Mouse (Mus musculus) urinary bladder, postnatal 25 days (tissue): ENCODE measurements around the gene Rslcan18.
A peak's percentile ranks its signal among the peaks of the same experiment; 100 is the strongest.
"Not testable (repeated sequence)": the region's sequence is repeated elsewhere in the genome, so short reads cannot be mapped to it uniquely, and the experiment has no call there.

Experiments used
- DNase-seq: peaks from one replicate; pipeline ENCODE4 v3.0.0; 2022; ENCODE audit warnings: low spot score

Gene Rslcan18

DNA sequence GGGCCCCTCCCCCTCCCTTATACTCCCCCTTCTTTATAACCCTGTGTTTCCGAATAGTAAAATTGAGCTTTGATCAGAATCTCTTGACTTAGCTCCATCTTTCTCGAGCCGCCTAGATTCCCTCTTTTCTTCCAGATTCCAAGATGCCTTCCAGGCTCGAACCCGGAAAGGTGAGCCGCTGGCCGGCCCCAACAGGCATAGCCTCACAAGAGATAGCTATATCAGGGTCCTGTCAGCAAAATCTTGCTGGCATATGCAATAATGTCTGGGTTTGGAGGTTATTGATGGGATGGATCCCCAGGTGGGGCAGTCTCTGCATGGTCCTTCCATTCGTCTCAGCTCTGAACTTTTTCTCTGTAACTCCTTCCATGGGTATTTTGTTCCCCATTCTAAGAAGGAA lies at the start of gene Rslcan18:
Rslcan18 (minus strand) TSS at position 101 of the 400 bp plus-strand sequence.
- not testable (repeated sequence) for DNase-seq

DNA sequence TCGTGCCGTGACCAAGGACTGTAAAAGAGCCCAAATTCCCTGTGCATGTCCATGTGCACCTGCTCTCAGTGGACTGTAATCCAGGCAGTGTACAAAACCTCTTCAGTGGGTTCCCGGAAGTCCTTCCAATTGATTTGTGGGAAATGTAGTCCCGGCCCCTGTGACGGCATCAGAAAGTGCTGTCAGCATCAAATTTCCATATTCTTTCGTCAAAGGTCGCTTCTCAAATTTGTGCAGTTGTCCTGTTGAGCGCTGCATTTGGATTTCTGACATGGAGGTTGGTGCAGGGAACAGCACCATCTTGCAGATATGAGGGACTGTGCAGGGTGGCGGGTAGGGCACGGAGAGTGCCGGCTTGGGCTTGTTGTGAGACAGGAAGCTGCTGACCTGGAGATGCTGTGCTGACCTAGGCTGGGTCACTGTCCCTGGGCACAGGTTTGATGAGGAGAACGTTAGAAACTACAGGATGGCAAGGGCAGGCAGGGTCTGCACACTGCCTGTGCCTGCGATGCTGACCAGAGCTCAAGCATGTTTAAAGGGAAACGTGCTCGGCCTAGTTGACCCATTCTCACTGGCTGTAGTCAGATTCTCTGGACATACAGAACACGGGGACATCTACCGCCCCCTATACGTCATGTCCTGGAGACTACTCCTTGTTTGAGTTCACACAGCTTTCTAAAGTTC lies 12.1 kb upstream of the Rslcan18 start:
- DNase-seq, result peak; percentile 62

- DNase-seq, result not testable (repeated sequence)
These were observed 11.4 kb upstream of the Rslcan18 start for GRCm38 (mm10) chr13:67127507-67127906.

GRCm38 (mm10) chr13:67124460-67124859 lies 8.4 kb upstream of the Rslcan18 start:
- DNase-seq, result no peak

- DNase-seq, result not testable (repeated sequence)
These were observed 5.3 kb upstream of the Rslcan18 start, which contains the start of gene Zfp759 for GRCm38 (mm10) chr13:67121360-67121759. Gene Zfp759, plus strand, starts transcription at chr13:67121660.

DNA sequence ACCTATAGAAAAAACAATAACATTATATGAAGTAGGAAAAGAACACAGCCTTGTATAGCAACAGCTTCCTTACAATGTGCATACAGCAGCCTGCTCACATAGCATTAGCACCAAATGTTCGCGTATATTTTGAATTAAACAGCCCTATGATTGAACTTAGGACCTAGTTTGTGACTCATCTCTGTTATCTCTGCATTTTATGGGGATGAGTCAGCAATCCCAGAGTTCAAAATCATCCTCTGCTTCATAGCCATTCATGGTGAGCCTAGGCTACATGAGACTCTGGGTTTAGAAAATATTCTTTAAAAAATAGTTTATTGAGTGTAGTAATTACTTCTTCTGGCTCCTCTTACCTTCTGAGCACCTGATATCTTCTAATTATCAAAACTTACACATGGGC lies 2.8 kb downstream of the Rslcan18 start:
- DNase-seq, result no peak

- DNase-seq, result no peak
These were observed 4.0 kb downstream of the Rslcan18 start for GRCm38 (mm10) chr13:67112096-67112495.

DNA sequence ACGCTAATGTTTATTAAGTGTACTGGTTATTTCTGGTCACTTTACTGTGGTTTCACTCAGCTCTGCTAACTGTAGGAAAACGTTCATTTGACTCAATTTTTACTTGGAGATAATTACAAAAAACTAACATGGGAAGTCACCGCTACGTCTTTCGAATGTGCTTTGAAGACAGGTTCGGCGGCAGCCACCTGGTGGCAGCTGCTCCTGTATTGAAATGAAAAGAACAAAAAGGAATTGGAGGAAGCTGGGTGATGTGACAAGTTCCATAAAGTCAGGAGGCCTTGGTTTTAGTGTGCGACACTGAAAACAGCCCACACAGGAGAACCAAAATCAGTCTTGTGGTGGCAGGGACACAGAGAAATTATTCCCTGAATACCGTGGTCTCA lies 7.2 kb downstream of the Rslcan18 start:
- no peak for DNase-seq

DNA sequence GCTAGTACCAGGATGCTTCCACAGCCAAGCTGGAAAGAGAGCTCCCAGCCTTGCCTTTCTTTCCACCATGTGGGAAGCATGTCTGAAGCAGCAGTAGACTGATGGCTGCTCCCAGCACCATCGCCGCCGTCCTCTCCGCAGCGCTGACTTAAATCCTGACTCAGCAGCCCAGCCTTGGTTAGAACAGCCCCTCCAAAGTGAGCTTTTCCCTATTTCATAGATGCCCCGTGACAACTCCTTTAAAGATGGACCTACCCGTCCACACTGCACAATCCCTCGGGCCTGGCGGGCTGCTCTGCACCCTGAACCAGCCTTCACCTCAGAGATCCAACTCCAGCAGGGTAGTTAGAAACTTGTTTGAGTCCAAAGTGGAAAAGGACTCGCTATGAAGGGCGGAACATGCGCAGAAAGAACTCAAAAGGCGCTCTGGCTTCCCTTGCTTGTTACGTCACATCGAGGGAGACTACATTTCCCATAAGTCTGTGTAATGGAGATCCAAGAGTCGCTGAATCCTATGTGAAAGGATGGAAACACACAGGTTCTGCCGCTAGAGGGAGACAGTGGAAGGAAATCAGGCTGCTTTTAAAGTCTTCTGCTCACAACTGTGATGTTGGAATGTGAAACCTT lies 7.8 kb downstream of the Rslcan18 start, which contains the start of gene Gm28557:
Gm28557 (minus strand) TSS at position 411 of the 627 bp plus-strand sequence.
- peak; percentile 83 for DNase-seq

DNA sequence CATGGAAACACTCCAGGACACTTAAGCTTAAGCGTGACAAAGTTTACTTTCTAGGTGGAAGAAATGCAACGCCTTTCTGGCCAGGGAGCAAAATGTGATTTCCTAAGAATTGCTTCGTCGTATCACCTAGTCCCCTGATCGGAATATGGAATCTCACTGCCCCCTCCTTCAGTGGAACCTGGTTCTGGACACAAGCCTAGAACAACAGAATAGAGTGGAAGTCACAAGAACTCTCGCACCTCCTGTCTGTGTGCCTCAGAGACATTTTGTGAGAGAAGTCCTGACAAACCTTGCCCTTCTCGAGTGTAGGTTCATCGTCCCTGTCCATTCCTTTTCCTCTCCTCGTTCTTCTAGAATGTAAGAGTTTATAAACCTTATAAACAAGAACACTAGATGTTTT lies 8.4 kb downstream of the Rslcan18 start:
- no peak for DNase-seq

DNA sequence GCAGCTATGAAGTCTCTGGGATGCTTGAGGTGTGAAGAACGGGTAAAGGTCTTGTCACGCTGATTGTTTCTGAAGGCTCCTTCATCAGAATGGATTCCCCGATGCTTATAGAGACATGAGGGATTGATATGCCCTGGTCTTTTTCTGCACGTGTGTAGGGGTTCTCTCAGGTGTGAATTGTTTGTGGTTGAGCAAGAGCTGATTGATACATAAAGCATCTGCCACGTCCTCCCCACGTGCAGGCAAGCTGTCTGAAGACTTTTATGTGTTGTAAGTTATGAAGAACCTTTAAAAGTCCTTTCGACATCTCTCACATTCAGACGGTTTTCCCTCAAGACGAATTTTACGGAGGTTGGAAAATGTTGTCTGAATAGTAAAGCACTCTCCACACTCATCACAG lies 18.2 kb downstream of the Rslcan18 start, which contains the start of gene Zfp708:
Zfp708 (minus strand) TSS at position 101 of the 400 bp plus-strand sequence.
- DNase-seq, result no peak

- no peak for DNase-seq
These were observed 25.9 kb downstream of the Rslcan18 start for GRCm38 (mm10) chr13:67090154-67090553.

DNA sequence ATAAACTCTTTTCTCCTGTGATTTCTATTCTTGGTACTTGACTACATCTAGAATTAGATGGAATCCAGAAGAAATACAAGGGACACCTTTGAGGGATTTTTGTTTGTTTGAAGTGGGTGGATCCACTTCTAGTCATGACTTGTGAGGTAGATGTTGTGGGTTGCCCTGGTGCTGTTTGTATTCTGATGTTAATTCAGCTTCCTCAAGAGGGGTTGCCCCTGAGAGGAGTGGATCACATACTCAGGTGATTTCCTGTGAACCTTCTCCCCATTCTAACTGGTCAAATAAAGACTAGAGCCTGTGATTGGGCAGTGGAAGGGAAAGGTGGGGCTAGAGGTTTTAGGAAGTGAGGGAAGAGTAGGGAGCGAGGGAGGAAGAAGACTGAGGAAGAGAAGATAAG lies 34.1 kb downstream of the Rslcan18 start:
- DNase-seq, result no peak

GRCm38 (mm10) chr13:67081142-67081713 lies 34.8 kb downstream of the Rslcan18 start:
- DNase-seq, result peak; percentile 61

DNA sequence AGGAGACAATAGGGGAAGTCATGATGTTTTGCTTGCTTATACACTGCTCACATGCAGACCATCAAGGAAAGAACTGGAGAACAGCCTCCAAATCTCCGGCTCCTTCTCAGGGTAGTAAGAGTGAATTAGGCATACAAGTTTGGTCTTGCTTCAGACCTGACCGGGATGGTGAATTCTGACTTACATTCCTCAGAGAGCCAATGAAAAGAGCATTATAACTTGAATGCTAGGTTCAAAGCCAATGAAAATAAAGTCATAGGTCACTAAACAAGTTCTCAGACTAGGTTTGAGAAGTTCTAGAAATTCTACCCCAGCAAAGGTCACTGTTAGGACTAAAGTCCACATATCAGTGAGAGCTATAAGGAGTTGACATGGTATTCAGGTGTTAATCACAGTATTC lies 38.8 kb downstream of the Rslcan18 start:
- no peak for DNase-seq

DNA sequence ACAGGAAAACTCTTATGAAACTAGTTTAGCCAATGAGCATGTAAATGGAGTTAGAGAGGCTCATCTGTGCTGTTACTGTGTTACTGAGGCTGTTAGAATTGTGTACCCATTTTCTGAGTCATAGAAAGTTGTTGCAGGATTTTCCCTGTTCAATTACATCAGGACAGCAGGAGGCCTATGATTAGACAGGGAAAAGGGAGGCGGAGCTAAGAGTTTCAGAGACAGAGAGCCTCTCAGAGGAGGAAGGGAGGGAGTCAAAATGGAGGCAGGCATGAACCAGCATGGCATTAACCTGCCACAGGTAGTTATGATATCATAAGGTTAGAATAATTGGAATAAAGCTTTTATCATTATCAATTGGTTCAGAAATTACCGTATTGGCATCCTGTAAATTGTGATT lies 43.3 kb downstream of the Rslcan18 start:
- no peak for DNase-seq

GRCm38 (mm10) chr13:67065386-67065785 lies 50.7 kb downstream of the Rslcan18 start:
- no peak for DNase-seq

DNA sequence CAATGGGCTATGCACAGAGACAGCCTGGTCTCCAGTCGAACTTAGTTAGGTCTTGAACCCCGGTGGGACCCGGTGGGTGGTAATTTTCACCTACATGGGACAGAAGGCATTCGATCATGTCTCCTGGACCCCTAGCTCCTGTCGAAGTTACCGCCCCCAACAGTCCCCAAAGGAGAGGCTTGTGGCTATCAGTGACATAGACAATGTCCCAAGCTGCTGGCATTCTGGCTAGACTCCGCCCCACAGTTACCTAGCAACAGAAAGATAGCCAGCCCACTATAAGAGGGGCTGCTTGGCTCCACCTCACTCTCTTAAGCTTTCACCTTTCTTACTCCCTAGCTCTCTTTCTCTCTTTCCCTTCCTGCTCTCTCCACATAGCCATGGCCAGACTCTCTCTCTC lies 53.6 kb downstream of the Rslcan18 start:
- DNase-seq, result no peak

DNA sequence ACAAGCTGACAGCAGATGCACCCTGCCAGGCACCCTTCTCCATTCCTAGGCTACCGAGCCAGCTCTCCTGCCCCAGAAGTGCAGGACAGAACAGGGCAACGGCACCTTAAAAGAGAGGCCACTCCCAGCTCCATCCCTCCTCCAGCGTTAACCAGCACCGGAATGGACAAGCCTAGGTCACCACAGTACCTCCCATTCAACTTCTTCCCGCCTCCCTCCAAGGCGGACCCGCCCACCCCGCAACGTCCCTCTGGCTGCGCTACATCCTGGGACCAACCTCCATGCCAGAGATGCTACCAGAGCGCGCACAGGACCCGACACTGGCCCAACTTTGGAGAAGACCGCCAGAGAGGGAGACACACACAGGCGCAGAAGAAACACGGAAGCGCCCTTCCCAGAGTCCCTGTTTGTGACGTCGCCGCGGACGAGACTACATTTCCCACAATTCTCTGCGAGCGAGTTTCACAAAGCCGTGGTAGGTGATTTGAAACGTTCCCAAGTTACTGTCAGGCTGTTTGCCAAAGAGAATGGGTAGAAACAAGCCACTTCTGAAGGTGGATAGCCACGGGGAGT lies 55.2 kb downstream of the Rslcan18 start, which contains the start of gene Zfp712:
Zfp712 (minus strand) TSS at position 385 of the 573 bp plus-strand sequence.
- peak; percentile 82 for DNase-seq

- DNase-seq, result no peak
These were observed 55.8 kb downstream of the Rslcan18 start for GRCm38 (mm10) chr13:67060161-67060785.
